Mouse (Mus musculus): Measurements from ENCODE around the gene Tns2. TPM values are rescaled to one million over a fixed set of nuclear protein-coding genes. Genes with fewer than 3 reads are reported as not detected.
A peak's percentile ranks its signal among the peaks of the same experiment; 100 is the strongest.

Gene Tns2
- total and polyA plus RNA-seq, 3 experiments, result 0.42 to 3.1 TPM; not detected in 1

- Histone ChIP-seq H3K4me3 (ENCODE audit: control insufficient read depth in 1 of 2, insufficient read depth in 1 of 2, low read depth in 2 of 2, low read length in 2 of 2) (no peak overlapping the region), H3K79me2 (ENCODE audit: control insufficient read depth, insufficient read depth, low read length, poor library complexity) (no peaks in the 10 kb centered on the region; the same call in none of the 2 replicates), H3K9me3 (replicated peaks; ENCODE audit: insufficient read depth, low read length) (no peaks in the 10 kb centered on the region), H3K9ac (ENCODE audit: control insufficient read depth, low read depth, low read length, poor library complexity, severe bottlenecking) (no peak overlapping the region), H3K4me1 (ENCODE audit: control insufficient read depth in 1 of 2, insufficient read depth in 2 of 2, low read length in 2 of 2) (peaks cover 0 to 10% of the 10 kb centered on the region in 2 experiments; a peak in 3 of 4 replicates), H3K27ac (ENCODE audit: control insufficient read depth, low read depth, low read length) (no peak overlapping the region), H3K27me3 (ENCODE audit: control insufficient read depth in 1 of 2, insufficient read depth in 2 of 2, low read length in 2 of 2) (no peaks in the 10 kb centered on the region), H3K36me3 (ENCODE audit: control insufficient read depth in 1 of 2, insufficient read depth in 2 of 2, low read length in 2 of 2) (peaks cover 15 to 47% of the 10 kb centered on the region in 2 experiments)
- no peak for DNase-seq (ENCODE audit: low read depth, low spot score)
- TF ChIP-seq POLR2A (IDR thresholded peaks at IDR 0.05; ENCODE audit: control insufficient read depth in 1 of 2, insufficient read depth in 1 of 2, low read depth in 1 of 2, low read length in 2 of 2, poor library complexity in 1 of 2) (peak in 1 of 2 experiments; percentile 26; a peak in 2 of 4 replicates), UBTF (IDR thresholded peaks at IDR 0.05; ENCODE audit: borderline replicate concordance, insufficient read depth, low read depth, low read length) (no peak), USF2 (IDR thresholded peaks at IDR 0.05; ENCODE audit: borderline replicate concordance in 1 of 2, insufficient read depth in 1 of 2, low read depth in 1 of 2, low read length in 2 of 2) (no peak)
Measured at GRCm38 (mm10) chr15:102094988-102095387, 5.2 kb upstream of the Tns2 start.

- DNase-seq (ENCODE audit: low read depth, low spot score), result peak; percentile 53
- Histone ChIP-seq H3K27ac (ENCODE audit: control insufficient read depth, low read depth, low read length) (no peak overlapping the region; the same call in 1 of the 2 replicates), H3K4me3 (ENCODE audit: control insufficient read depth in 1 of 2, insufficient read depth in 1 of 2, low read depth in 2 of 2, low read length in 2 of 2) (no peak overlapping the region), H3K79me2 (ENCODE audit: control insufficient read depth, insufficient read depth, low read length, poor library complexity) (no peaks in the 10 kb centered on the region; the same call in none of the 2 replicates), H3K27me3 (ENCODE audit: control insufficient read depth in 1 of 2, insufficient read depth in 2 of 2, low read length in 2 of 2) (no peaks in the 10 kb centered on the region), H3K9ac (ENCODE audit: control insufficient read depth, low read depth, low read length, poor library complexity, severe bottlenecking) (no peak overlapping the region), H3K4me1 (ENCODE audit: control insufficient read depth in 1 of 2, insufficient read depth in 2 of 2, low read length in 2 of 2) (peaks cover 0 to 21% of the 10 kb centered on the region in 2 experiments; a peak in 3 of 4 replicates), H3K9me3 (replicated peaks; ENCODE audit: insufficient read depth, low read length) (no peaks in the 10 kb centered on the region), H3K36me3 (ENCODE audit: control insufficient read depth in 1 of 2, insufficient read depth in 2 of 2, low read length in 2 of 2) (peaks cover 9 to 24% of the 10 kb centered on the region in 2 experiments)
- TF ChIP-seq MYB (IDR thresholded peaks at IDR 0.05; ENCODE audit: low read depth, low read length), result no peak
- no peak for TF ChIP-seq POLR2AphosphoS5 (IDR thresholded peaks at IDR 0.05; ENCODE audit: borderline replicate concordance, low read depth, low read length)
- peak in 1 of 2 experiments; percentile 49; a peak in 1 of 4 replicates for TF ChIP-seq POLR2A (IDR thresholded peaks at IDR 0.05; ENCODE audit: control insufficient read depth in 1 of 2, insufficient read depth in 1 of 2, low read depth in 1 of 2, low read length in 2 of 2, poor library complexity in 1 of 2)
- 0 out of 2 replicates have a peak, but pooled peaks have one; percentile 20 for TF ChIP-seq ZMIZ1 (IDR thresholded peaks at IDR 0.05; ENCODE audit: low read depth, low read length)
- peak; percentile 16; the same call in 1 of the 2 replicates for TF ChIP-seq POLR2AphosphoS2 (IDR thresholded peaks at IDR 0.05; ENCODE audit: low read length)
Measured at GRCm38 (mm10) chr15:102097147-102097915, 2.9 kb upstream of the Tns2 start.

GRCm38 (mm10) chr15:102097991-102098555, 2.1 kb upstream of the Tns2 start:
- TF ChIP-seq CHD1 (IDR thresholded peaks at IDR 0.05; ENCODE audit: low read depth, low read length) (no peak), POLR2AphosphoS2 (IDR thresholded peaks at IDR 0.05; ENCODE audit: low read length) (peak; percentile 62; the same call in 1 of the 2 replicates), MAZ (IDR thresholded peaks at IDR 0.05; ENCODE audit: low read depth, low read length) (no peak), ZMIZ1 (IDR thresholded peaks at IDR 0.05; ENCODE audit: low read depth, low read length) (0 out of 2 replicates have a peak, but pooled peaks have one; percentile 9), POLR2A (IDR thresholded peaks at IDR 0.05; ENCODE audit: control insufficient read depth in 1 of 2, insufficient read depth in 1 of 2, low read depth in 1 of 2, low read length in 2 of 2, poor library complexity in 1 of 2) (peak in 1 of 2 experiments; percentile 56; a peak in 2 of 4 replicates)
- Histone ChIP-seq H3K4me1 (ENCODE audit: control insufficient read depth in 1 of 2, insufficient read depth in 2 of 2, low read length in 2 of 2) (peaks cover 0 to 21% of the 10 kb centered on the region in 2 experiments; a peak in 3 of 4 replicates), H3K9me3 (replicated peaks; ENCODE audit: insufficient read depth, low read length) (no peaks in the 10 kb centered on the region), H3K9ac (ENCODE audit: control insufficient read depth, low read depth, low read length, poor library complexity, severe bottlenecking) (no peak overlapping the region), H3K27ac (ENCODE audit: control insufficient read depth, low read depth, low read length) (no peak overlapping the region), H3K27me3 (ENCODE audit: control insufficient read depth in 1 of 2, insufficient read depth in 2 of 2, low read length in 2 of 2) (no peaks in the 10 kb centered on the region), H3K79me2 (ENCODE audit: control insufficient read depth, insufficient read depth, low read length, poor library complexity) (no peaks in the 10 kb centered on the region; the same call in 1 of the 2 replicates), H3K36me3 (ENCODE audit: control insufficient read depth in 1 of 2, insufficient read depth in 2 of 2, low read length in 2 of 2) (peaks cover 9 to 19% of the 10 kb centered on the region in 2 experiments), H3K4me3 (ENCODE audit: control insufficient read depth in 1 of 2, insufficient read depth in 1 of 2, low read depth in 2 of 2, low read length in 2 of 2) (no peak overlapping the region)
- DNase-seq (ENCODE audit: low read depth, low spot score), result peak; percentile 56

Measured in MEL (cell line).